Mouse (Mus musculus) embryonic facial prominence, embryonic 14.5 days (tissue): ENCODE measurements around the gene Cltb. TPM values are rescaled to one million over a fixed set of nuclear protein-coding genes. Genes with fewer than 3 reads are reported as not detected.

Experiments
- ATAC-seq: fragments of 200-750 bp; cut with Nextera tagmentation; 2 replicates; pipeline ENCODE4 v1.8.0; 2017; ENCODE audit warnings: low read depth, moderate number of reproducible peaks, moderate TSS enrichment
- DNase-seq: peaks from one replicate; pipeline ENCODE4 v3.0.0-alpha.2; 2015; ENCODE audit warnings: low spot score
- H3K27ac ChIP-seq: fragments of 300-500 bp; sonication (generic); replicated peaks from 2 replicates; pipeline ENCODE4 v1.5.1; 2014; ENCODE audit warnings: low read depth, mild to moderate bottlenecking, low read length, moderate library complexity
- H3K27me3 ChIP-seq: fragments of 300-500 bp; sonication (generic); replicated peaks from 2 replicates; pipeline ENCODE4 v1.6.1; 2014; ENCODE audit warnings: low read length; ENCODE audit not compliant: control insufficient read depth, insufficient read depth
- H3K36me3 ChIP-seq: fragments of 300-500 bp; sonication (generic); 2 replicates; pipeline ENCODE4 v1.6.1; 2014; ENCODE audit warnings: low read length, mixed read lengths; ENCODE audit not compliant: control insufficient read depth, insufficient read depth
- H3K4me1 ChIP-seq: fragments of 300-500 bp; sonication (generic); 2 replicates; pipeline ENCODE4 v1.6.1; 2014; ENCODE audit warnings: antibody characterized with exemption, low read length; ENCODE audit not compliant: control insufficient read depth, insufficient read depth
- H3K4me2 ChIP-seq: fragments of 300-500 bp; sonication (generic); 2 replicates; pipeline ENCODE4 v1.6.1; 2014; ENCODE audit warnings: low read depth, mild to moderate bottlenecking, low read length, moderate library complexity, mixed read lengths
- H3K4me3 ChIP-seq: fragments of 300-500 bp; sonication (generic); 2 replicates; pipeline ENCODE4 v1.5.1; 2014; ENCODE audit warnings: low read depth, mild to moderate bottlenecking, low read length
- H3K9ac ChIP-seq: fragments of 300-500 bp; sonication (generic); 2 replicates; pipeline ENCODE4 v1.6.1; 2014; ENCODE audit warnings: low read depth, mild to moderate bottlenecking, low read length, moderate library complexity, mixed read lengths
- H3K9me3 ChIP-seq: fragments of 300-500 bp; sonication (generic); 2 replicates; pipeline ENCODE4 v1.6.1; 2016; ENCODE audit warnings: low read length; ENCODE audit not compliant: control insufficient read depth
- WGBS: fragments of 180-500 bp; shearing (Covaris S2); extraction: QIAGEN DNeasy Blood & Tissue Kit; methylation state at CpG from one replicate; pipeline ENCODE4 v1.1.7; 2014; 5-methylcytosine and 5-hydroxymethylcytosine counted together
- polyA plus RNA-seq: library from polyadenylated mRNA; unstranded; fragments of >200 nt; fragmentation: Nextera tagmentation; extraction: Ambion mirVana; gene quantifications from 2 replicates; pipeline ENCODE4 v1.2.1, GENCODE M21; 2014

The Cltb gene
- 40.2 and 48.1 TPM in 2 replicates for polyA plus RNA-seq

GRCm38 (mm10) chr13:54610972-54611754, at the start of gene Cltb:
Cltb (minus strand) TSS chr13:54611344.
- 1% methylated on average over 27 of the region's 66 CpGs for WGBS
- H3K27ac ChIP-seq, result no peak within 1 kb of the TSS; the same call in 1 of the 2 replicates

GRCm38 (mm10) chr13:54660877-54661276, 49.7 kb upstream of the Cltb start:
- H3K9ac ChIP-seq, result no peak overlapping the region
- no peaks in the 10 kb centered on the region for H3K27me3 ChIP-seq
- H3K9me3 ChIP-seq, result no peaks in the 10 kb centered on the region
- H3K4me2 ChIP-seq, result no peak overlapping the region
- no peak for DNase-seq
- no peak for ATAC-seq
- no peaks in the 10 kb centered on the region for H3K4me1 ChIP-seq
- H3K27ac ChIP-seq, result no peak overlapping the region
- H3K36me3 ChIP-seq, result peaks cover 85% of the 10 kb centered on the region
- WGBS, result 54% methylated on average over 5 of the region's 5 CpGs
- H3K4me3 ChIP-seq, result no peak overlapping the region

More at GRCm38 (mm10) chr13:54610972-54611754, at the start of gene Cltb:
- peak; percentile 81 for DNase-seq
- H3K4me1 ChIP-seq, result peaks cover 4% of the 10 kb centered on the region
- H3K4me3 ChIP-seq, result peak within 1 kb of the TSS; percentile 69
- H3K27me3 ChIP-seq, result no peaks in the 10 kb centered on the region
- ATAC-seq, result peak; percentile 61
- peak within 1 kb of the TSS; percentile 87 for H3K9ac ChIP-seq
- H3K4me2 ChIP-seq, result peak within 1 kb of the TSS; percentile 95
- no peaks in the 10 kb centered on the region for H3K36me3 ChIP-seq
- no peaks in the 10 kb centered on the region for H3K9me3 ChIP-seq

- Histone ChIP-seq H3K36me3 (peaks cover 98% of the 10 kb centered on the region), H3K9ac (no peak overlapping the region), H3K27me3 (no peaks in the 10 kb centered on the region), H3K4me2 (no peak overlapping the region), H3K4me1 (no peaks in the 10 kb centered on the region), H3K27ac (no peak overlapping the region), H3K9me3 (no peaks in the 10 kb centered on the region), H3K4me3 (no peak overlapping the region)
- ATAC-seq (no peak), DNase-seq (no peak)
- WGBS, result 99% methylated on average over 3 of the region's 3 CpGs
Measured at GRCm38 (mm10) chr13:54650461-54650860, 39.3 kb upstream of the Cltb start.

GRCm38 (mm10) chr13:54635011-54635410, 23.9 kb upstream of the Cltb start:
- no peak overlapping the region for H3K4me2 ChIP-seq
- no peak overlapping the region for H3K27ac ChIP-seq
- H3K9ac ChIP-seq, result no peak overlapping the region
- no peak overlapping the region for H3K4me3 ChIP-seq
- H3K27me3 ChIP-seq, result no peaks in the 10 kb centered on the region
- no peaks in the 10 kb centered on the region for H3K9me3 ChIP-seq
- 94% methylated on average over 3 of the region's 3 CpGs for WGBS
- H3K4me1 ChIP-seq, result no peaks in the 10 kb centered on the region
- H3K36me3 ChIP-seq, result peaks cover 48% of the 10 kb centered on the region
- DNase-seq (no peak), ATAC-seq (no peak)

DNA sequence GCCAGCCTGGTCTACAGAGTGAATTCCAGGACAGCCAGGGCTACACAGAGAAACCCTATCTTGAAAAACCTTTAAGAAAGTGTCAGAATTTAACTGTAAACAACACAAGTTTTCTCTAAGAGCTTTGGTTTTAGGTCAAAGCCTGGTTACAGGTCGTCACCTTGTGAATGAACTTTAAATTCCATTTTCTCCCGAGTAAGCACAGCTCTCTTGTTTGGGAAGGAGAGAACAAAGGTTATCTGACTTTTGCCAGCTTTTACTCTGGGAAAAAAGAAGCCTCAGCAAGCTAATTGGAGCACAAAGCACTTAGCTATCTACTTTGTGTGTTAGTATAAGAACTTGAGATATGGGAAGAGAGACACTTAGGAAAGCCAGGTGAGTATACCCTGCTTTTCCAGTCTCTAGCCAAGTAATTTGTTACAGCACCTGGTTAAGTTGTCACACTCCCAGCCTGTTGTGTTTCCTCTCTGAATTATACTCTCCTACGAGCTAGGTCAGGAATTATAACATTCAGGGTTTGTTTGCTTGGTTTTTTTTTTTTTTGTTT, 21.7 kb upstream of the Cltb start:
- DNase-seq (no peak), ATAC-seq (no peak)
- Histone ChIP-seq H3K36me3 (peaks cover 32% of the 10 kb centered on the region), H3K27me3 (no peaks in the 10 kb centered on the region), H3K9ac (no peak overlapping the region), H3K9me3 (no peaks in the 10 kb centered on the region), H3K4me1 (no peaks in the 10 kb centered on the region), H3K4me2 (no peak overlapping the region), H3K4me3 (no peak overlapping the region), H3K27ac (no peak overlapping the region)
- WGBS, result 68% methylated on average over 3 of the region's 3 CpGs

DNA sequence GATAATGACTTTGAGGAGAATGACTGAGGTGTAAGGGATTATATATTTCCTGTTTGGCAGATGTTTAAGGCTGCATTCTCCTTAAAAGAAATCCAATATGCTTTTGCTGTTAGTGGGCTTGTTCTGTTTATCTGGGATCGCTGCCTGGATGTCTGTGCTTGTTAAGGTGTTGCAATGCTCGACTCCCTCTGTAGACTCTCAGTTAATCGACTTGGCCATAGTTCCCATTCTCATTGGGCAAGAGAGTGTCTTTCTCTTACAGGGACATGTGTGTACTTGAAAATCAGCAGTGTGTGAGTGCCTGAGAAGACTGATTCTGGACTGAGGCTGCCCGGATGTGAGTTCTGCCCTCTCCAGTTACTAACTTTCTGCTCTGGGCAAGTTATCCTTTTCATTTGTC, 18.0 kb upstream of the Cltb start:
- Histone ChIP-seq H3K27me3 (no peaks in the 10 kb centered on the region), H3K4me1 (no peaks in the 10 kb centered on the region), H3K27ac (no peak overlapping the region), H3K9ac (no peak overlapping the region), H3K4me2 (no peak overlapping the region), H3K4me3 (no peak overlapping the region), H3K36me3 (peaks cover 12% of the 10 kb centered on the region; the same call in 1 of the 2 replicates), H3K9me3 (no peaks in the 10 kb centered on the region)
- ATAC-seq (peak; percentile 68; the same call in 1 of the 2 replicates), DNase-seq (peak; percentile 57)
- 79% methylated on average over 4 of the region's 4 CpGs for WGBS

DNA sequence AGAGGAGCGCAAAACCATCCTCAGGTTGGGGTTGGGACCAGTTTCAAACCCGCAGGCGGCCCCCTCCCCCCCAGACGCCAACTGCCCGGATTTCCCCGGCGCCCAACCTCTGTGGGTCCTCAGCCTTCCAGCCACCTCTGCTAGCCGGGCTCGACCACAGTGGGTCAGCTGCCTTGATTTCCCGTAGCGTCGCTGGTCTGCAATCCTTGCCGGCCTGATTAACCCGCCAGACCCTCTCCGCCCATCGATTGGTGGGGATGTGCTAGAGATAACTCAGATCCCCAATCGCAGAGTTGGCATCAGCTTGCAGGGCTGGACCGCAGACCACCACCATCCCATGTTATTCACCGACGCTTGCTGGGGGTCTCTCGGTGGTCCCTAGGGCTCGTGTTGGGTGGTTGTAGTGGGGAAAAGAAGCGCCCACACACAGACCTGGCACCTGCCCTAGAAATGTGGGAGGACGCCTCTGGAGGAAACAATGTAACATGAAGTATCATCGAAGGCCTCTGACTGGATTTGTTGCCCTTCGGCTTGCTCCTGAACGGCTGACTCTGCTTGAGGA, 10.9 kb upstream of the Cltb start:
- Histone ChIP-seq H3K4me3 (peak overlapping the region; percentile 94), H3K4me1 (peaks cover 8% of the 10 kb centered on the region), H3K9ac (peak overlapping the region; percentile 97), H3K4me2 (peak overlapping the region; percentile 86), H3K27ac (peak overlapping the region; percentile 91), H3K9me3 (no peaks in the 10 kb centered on the region), H3K36me3 (no peaks in the 10 kb centered on the region), H3K27me3 (no peaks in the 10 kb centered on the region)
- 2% methylated on average over 26 of the region's 27 CpGs for WGBS
- DNase-seq (peak; percentile 13), ATAC-seq (peak; percentile 51)

DNA sequence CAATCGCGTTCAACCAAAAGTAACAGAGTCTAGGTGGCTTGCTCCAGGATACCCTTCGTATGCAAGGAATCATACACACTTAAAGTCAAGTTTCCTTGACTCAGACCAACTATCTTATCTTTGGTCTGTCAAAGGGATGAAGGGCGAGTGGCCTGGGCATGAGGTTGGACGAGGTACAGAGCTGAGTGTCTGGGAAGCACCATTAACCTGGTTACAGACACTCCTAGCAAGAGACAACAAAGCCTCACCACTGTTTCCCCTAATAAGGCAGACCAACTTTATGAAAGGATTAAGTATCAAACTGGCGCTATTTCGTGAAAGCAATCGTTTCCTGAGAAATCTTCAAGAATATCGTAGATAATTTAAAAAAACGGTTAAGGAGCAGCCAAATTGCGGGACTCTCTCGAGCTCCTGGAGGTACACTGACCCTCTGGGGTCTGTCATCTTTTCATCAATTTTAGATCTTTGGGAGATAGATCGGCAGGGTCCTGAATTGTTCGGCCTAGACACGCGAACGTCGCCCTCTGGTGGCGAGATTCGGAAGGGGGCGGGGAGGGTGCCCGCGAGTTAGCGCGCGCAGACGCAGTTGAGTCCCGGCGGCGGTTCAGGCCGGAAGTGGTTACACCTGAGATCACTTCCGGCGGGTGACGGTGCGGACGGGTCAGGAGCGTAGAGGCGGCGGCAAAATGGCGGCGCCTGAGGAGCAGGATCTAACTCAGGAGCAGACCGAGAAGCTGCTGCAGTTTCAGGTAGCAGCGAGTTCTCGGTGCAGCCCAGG, 10.2 kb upstream of the Cltb start, which contains the start of gene Faf2:
Gene Faf2, plus strand, starts transcription at position 630 of the 778 bp plus-strand sequence.
- peak within 1 kb of the TSS; percentile 91 for H3K27ac ChIP-seq
- ATAC-seq (peak; percentile 98), DNase-seq (peak; percentile 98)
- H3K9ac ChIP-seq, result peak within 1 kb of the TSS; percentile 97
- no peaks in the 10 kb centered on the region for H3K27me3 ChIP-seq
- no peaks in the 10 kb centered on the region for H3K9me3 ChIP-seq
- H3K4me3 ChIP-seq, result peak within 1 kb of the TSS; percentile 94
- H3K4me2 ChIP-seq, result peak within 1 kb of the TSS; percentile 86
- 12% methylated on average over 42 of the region's 44 CpGs for WGBS
- H3K36me3 ChIP-seq, result no peaks in the 10 kb centered on the region
- H3K4me1 ChIP-seq, result peaks cover 8% of the 10 kb centered on the region
